13 mouse cellular contexts compared by ENCODE assay signal in genomic region chr14:27081536-27082275, GRCm38 (mm10). TPM values are rescaled to one million over a fixed set of nuclear protein-coding genes. Genes with fewer than 3 reads are reported as not detected.
DNase-seq lines count a peak whose midpoint lies in the region.
"Had no signal": no experiment of that assay in that cellular context is flagged by ENCODE, and none has a peak within 500 bp of the region (broad histone marks: within the 10 kb centered on the region; RNA-seq: fewer than 3 reads in every experiment).

No protein-coding gene starts in this region.

- peak; percentile 26 to 60 for DNase-seq in layer of hippocampus, adult 18-20 months (ENCODE audit: low spot score in 2 of 2)
- DNase-seq in layer of hippocampus, postnatal 25 days (ENCODE audit: extremely low spot score in 1 of 2, low spot score in 1 of 2), result no peak
- DNase-seq in right cerebral cortex, postnatal 10 days (ENCODE audit: low spot score in 2 of 2), result peak; percentile 58 to 74
- no peak for DNase-seq in right cerebral cortex, postnatal 25 days
- DNase-seq in layer of hippocampus, adult 9-11 months, result peak; percentile 65
- no peak for DNase-seq in thymus, postnatal 10 days (ENCODE audit: low spot score in 2 of 2)
- no peak for DNase-seq in thymus, postnatal 36 days
- DNase-seq: adrenal gland, postnatal 25 days; cerebellum, adult 18-20 months; kidney, adult 2 months; kidney, postnatal 14 days; lung, postnatal 4 days; retina, postnatal 1 day had no signal

RNA-seq across cellular contexts. Expression of gene Arhgef3, which starts 33.0 kb away (rescaled TPM):
- total RNA-seq in layer of hippocampus, adult 18-20 months (2021), result 10 to 100 TPM; 84.2 to 92.7 TPM
- total RNA-seq in layer of hippocampus, postnatal 25 days (2021), result 10 to 100 TPM; 61.4 to 77.2 TPM

RNA-seq across cellular contexts. Expression of gene Il17rd, which starts 43.0 kb away (rescaled TPM):
- total RNA-seq in layer of hippocampus, adult 18-20 months (2021), result 1 to 10 TPM; 3.6 to 3.9 TPM
- total RNA-seq in layer of hippocampus, postnatal 25 days (2021), result 1 to 10 TPM; 3.1 to 3.9 TPM

Comparison
In these comparisons a context has a peak if more than half of its experiments do, and no peak if none do; other contexts are left out.
1. DNase-seq: peak in layer of hippocampus, adult 18-20 months (2 of 2), right cerebral cortex, postnatal 10 days (2 of 2) and layer of hippocampus, adult 9-11 months (single experiment); none in layer of hippocampus, postnatal 25 days (0 of 2), right cerebral cortex, postnatal 25 days (single experiment), thymus, postnatal 10 days (0 of 2) and thymus, postnatal 36 days (0 of 2).